Mouse (Mus musculus) T-cell, adult 66 days (primary cell): ENCODE results near the gene Gm15023. TPM values are rescaled to one million over a fixed set of nuclear protein-coding genes. Genes with fewer than 3 reads are reported as not detected.

Experiments used
- total RNA-seq, 2 experiments: library from RNA; stranded (reverse); gene quantifications; 3 replicates in 1 of 2; 4 replicates in 1 of 2; pipeline ENCODE4 v1.2.4; 2023

The Gm15023 gene
- total RNA-seq = not detected

GRCm38 (mm10) chrX:135177532-135177931, at the start of gene Gm15023:
Gene Gm15023, minus strand, starts transcription at chrX:135177632.

GRCm38 (mm10) chrX:135210436-135211221, 33.2 kb upstream of the Gm15023 start, which contains the start of gene Tceal6:
Gene Tceal6, minus strand, starts transcription at chrX:135210687.

Other genes starting within 250 kb of the Gm15023 start
- gene Nxf2, start 212.9 kb downstream of the Gm15023 start, total RNA-seq = not detected
- 1 to 10 TPM; 6.8 to 7.4 TPM for gene Zmat1, start 168.4 kb downstream of the Gm15023 start, total RNA-seq
- 1 to 10 TPM in 1 of 2 experiments, not detected in 1; 1.2 TPM for gene Tceal6, start 33.1 kb upstream of the Gm15023 start, total RNA-seq
- gene Pramel3, start 124.7 kb upstream of the Gm15023 start, total RNA-seq = not detected
- not detected for gene Gm5128, start 195.7 kb upstream of the Gm15023 start, total RNA-seq